Mouse (Mus musculus) forebrain, embryonic 15.5 days (tissue): ENCODE measurements at regions not wholly inside any gene's neighbourhood (a gene's known extent, or its start where the extent isn't known, plus 50 kb on each side); places are given as distances from the start of the nearest gene placed in this dataset.
A peak's percentile ranks its signal among the peaks of the same experiment; 100 is the strongest.

Experiments used
- ATAC-seq: fragments of 200-750 bp; cut with Nextera tagmentation; replicated peaks from 2 replicates; pipeline ENCODE4 v1.8.0; 2017; ENCODE audit warnings: mild to moderate bottlenecking, moderate TSS enrichment, moderate library complexity
- H3K27ac ChIP-seq: fragments of 300-500 bp; sonication (generic); replicated peaks from 2 replicates; pipeline ENCODE4 v1.5.1; 2015; ENCODE audit warnings: mild to moderate bottlenecking, inconsistent platforms
- H3K27me3 ChIP-seq: fragments of 300-500 bp; sonication (generic); 2 replicates; pipeline ENCODE4 v1.6.1; 2015; ENCODE audit warnings: inconsistent platforms
- H3K36me3 ChIP-seq: fragments of 300-500 bp; sonication (generic); 2 replicates; pipeline ENCODE4 v1.6.1; 2015; ENCODE audit warnings: mild to moderate bottlenecking, inconsistent platforms
- H3K4me1 ChIP-seq: fragments of 300-500 bp; sonication (generic); 2 replicates; pipeline ENCODE4 v1.6.1; 2015; ENCODE audit warnings: inconsistent platforms
- H3K4me2 ChIP-seq: fragments of 300-500 bp; sonication (generic); replicated peaks from 2 replicates; pipeline ENCODE4 v1.6.1; 2015; ENCODE audit warnings: mild to moderate bottlenecking, inconsistent platforms
- H3K4me3 ChIP-seq: fragments of 300-500 bp; sonication (generic); 2 replicates; pipeline ENCODE4 v1.5.1; 2015; ENCODE audit warnings: mild to moderate bottlenecking, inconsistent platforms
- H3K9ac ChIP-seq: fragments of 300-500 bp; sonication (generic); replicated peaks from 2 replicates; pipeline ENCODE4 v1.6.1; 2015; ENCODE audit warnings: mild to moderate bottlenecking, inconsistent platforms
- H3K9me3 ChIP-seq: fragments of 300-500 bp; sonication (generic); 2 replicates; pipeline ENCODE4 v1.6.1; 2016; ENCODE audit warnings: inconsistent platforms
- WGBS: fragments of 180-500 bp; shearing (Covaris S2); methylation state at CpG from one replicate; pipeline ENCODE4 v1.1.7; 2015; ENCODE audit warnings: mixed read lengths; 5-methylcytosine and 5-hydroxymethylcytosine counted together

- 17% methylated on average over 1 of the region's 1 CpGs for WGBS
- H3K9me3 ChIP-seq = no peaks in the 10 kb centered on the region
- H3K9ac ChIP-seq = no peak overlapping the region
- no peaks in the 10 kb centered on the region for H3K27me3 ChIP-seq
- H3K4me2 ChIP-seq = no peak overlapping the region
- ATAC-seq = peak; percentile 55; the same call in 1 of the 2 replicates
- no peak overlapping the region for H3K27ac ChIP-seq
- no peaks in the 10 kb centered on the region for H3K36me3 ChIP-seq
- H3K4me1 ChIP-seq = no peaks in the 10 kb centered on the region
- no peak overlapping the region for H3K4me3 ChIP-seq
Observed at GRCm38 (mm10) chr14:108464192-108464591, 449.8 kb downstream of the Slitrk1 start.

DNA sequence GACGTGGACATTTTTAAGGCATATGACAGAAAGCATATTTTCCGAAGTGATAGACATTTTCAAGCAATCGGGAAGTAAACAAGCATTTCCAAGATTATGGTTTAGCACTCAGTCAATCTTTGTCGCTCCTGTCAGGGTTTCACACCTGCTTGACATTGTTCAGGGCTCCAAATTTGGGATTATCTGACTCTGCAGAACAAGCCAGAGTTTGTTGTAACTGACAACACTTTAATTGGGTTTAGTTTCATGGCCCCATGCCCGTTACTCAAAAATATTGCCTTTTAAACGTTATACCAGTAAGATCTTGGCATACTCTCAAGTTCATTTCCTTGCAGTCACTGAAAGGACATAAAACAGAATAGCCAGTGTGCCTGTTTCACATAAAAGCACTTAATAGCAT, 454.6 kb downstream of the Slitrk1 start:
- H3K27me3 ChIP-seq = no peaks in the 10 kb centered on the region
- H3K27ac ChIP-seq = no peak overlapping the region
- no peaks in the 10 kb centered on the region for H3K4me1 ChIP-seq
- no peak overlapping the region for H3K4me3 ChIP-seq
- no peaks in the 10 kb centered on the region for H3K9me3 ChIP-seq
- no peaks in the 10 kb centered on the region for H3K36me3 ChIP-seq
- no peak overlapping the region for H3K4me2 ChIP-seq
- 44% methylated on average over 6 of the region's 6 CpGs for WGBS
- no peak overlapping the region for H3K9ac ChIP-seq
- ATAC-seq = no peak

GRCm38 (mm10) chr14:108437019-108437418, 476.9 kb downstream of the Slitrk1 start:
- Histone ChIP-seq H3K4me2 (no peak overlapping the region), H3K9me3 (no peaks in the 10 kb centered on the region), H3K4me3 (no peak overlapping the region), H3K27ac (no peak overlapping the region), H3K27me3 (no peaks in the 10 kb centered on the region), H3K4me1 (no peaks in the 10 kb centered on the region), H3K9ac (no peak overlapping the region), H3K36me3 (no peaks in the 10 kb centered on the region)
- no peak for ATAC-seq
- 6% methylated on average over 2 of the region's 2 CpGs for WGBS

GRCm38 (mm10) chr14:108405113-108405512, 508.8 kb downstream of the Slitrk1 start:
- H3K4me1 ChIP-seq = 0 out of 2 replicates have a peak, but pooled peaks cover 5% of the 10 kb centered on the region
- no peaks in the 10 kb centered on the region for H3K36me3 ChIP-seq
- H3K9ac ChIP-seq = no peak overlapping the region
- no peaks in the 10 kb centered on the region for H3K9me3 ChIP-seq
- no peak overlapping the region for H3K27ac ChIP-seq
- no peak overlapping the region for H3K4me2 ChIP-seq
- peak; percentile 91 for ATAC-seq
- H3K27me3 ChIP-seq = no peaks in the 10 kb centered on the region
- no peak overlapping the region for H3K4me3 ChIP-seq
- WGBS = 17% methylated on average over 2 of the region's 2 CpGs

GRCm38 (mm10) chr14:108403466-108403865, 510.5 kb downstream of the Slitrk1 start:
- Histone ChIP-seq H3K9me3 (no peaks in the 10 kb centered on the region), H3K27me3 (no peaks in the 10 kb centered on the region), H3K27ac (no peak overlapping the region), H3K4me2 (no peak overlapping the region), H3K4me3 (no peak overlapping the region), H3K9ac (no peak overlapping the region), H3K36me3 (no peaks in the 10 kb centered on the region), H3K4me1 (0 out of 2 replicates have a peak, but pooled peaks cover 5% of the 10 kb centered on the region)
- peak; percentile 69 for ATAC-seq
- WGBS = 31% methylated on average over 2 of the region's 2 CpGs
